Mouse (Mus musculus) hematopoietic stem cell, adult 5-6 weeks (primary cell): ENCODE results near the gene Cdt1. TPM values are rescaled to one million over a fixed set of nuclear protein-coding genes. Genes with fewer than 3 reads are reported as not detected.
"Not testable (repeated sequence)": the region's sequence is repeated elsewhere in the genome, so short reads cannot be mapped to it uniquely, and the experiment has no call there.

Experiments
- ATAC-seq, 2 experiments: fragments of 125-278 bp in 1 of 2; replicated peaks in 1 of 2; 2 replicates each; pipeline ENCODE4 v1.8.0; 2016 to 2017; ENCODE audit warnings: inconsistent platforms in 2 of 2, mild to moderate bottlenecking in 2 of 2, moderate number of reproducible peaks in 2 of 2, low read depth in 1 of 2, moderate TSS enrichment in 1 of 2; ENCODE audit not compliant: low FRiP score in 2 of 2, poor library complexity in 2 of 2, severe bottlenecking in 2 of 2, insufficient read depth in 1 of 2, low TSS enrichment in 1 of 2
- total RNA-seq: library from RNA; stranded (forward); fragments of 172-1452, 232-1000 nt; gene quantifications from 2 replicates; pipeline ENCODE4 v1.2.3, GENCODE M21; 2017

The Cdt1 gene
- total RNA-seq, 1 experiment from 2014 or later: 30.8 TPM

DNA sequence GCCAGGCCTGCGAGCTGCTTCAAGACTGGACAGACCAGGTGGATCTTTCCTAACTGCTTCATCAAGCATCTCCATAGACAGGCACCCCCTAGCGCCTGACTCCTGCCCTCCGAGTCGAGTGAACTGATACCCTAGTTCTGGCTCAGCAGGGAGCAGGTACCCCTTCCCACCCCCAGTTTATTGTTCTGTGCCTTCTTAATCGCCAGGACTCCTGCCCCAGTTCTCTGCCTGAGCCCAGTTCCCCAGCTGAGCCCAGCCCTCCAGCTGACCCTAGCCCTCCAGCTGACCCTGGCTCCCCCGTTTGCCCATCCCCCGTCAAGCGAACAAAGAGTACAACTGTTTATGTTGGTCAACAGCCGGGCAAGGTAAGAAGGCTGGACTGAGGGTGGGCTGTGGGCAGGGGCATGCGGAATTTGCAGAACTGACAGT, 1.1 kb downstream of the Cdt1 start:
- ATAC-seq: no peak

GRCm38 (mm10) chr8:122569329-122569728, 1.5 kb downstream of the Cdt1 start:
- no peak for ATAC-seq

- no peak for ATAC-seq
These were observed 2.2 kb downstream of the Cdt1 start for GRCm38 (mm10) chr8:122569996-122570395.

DNA sequence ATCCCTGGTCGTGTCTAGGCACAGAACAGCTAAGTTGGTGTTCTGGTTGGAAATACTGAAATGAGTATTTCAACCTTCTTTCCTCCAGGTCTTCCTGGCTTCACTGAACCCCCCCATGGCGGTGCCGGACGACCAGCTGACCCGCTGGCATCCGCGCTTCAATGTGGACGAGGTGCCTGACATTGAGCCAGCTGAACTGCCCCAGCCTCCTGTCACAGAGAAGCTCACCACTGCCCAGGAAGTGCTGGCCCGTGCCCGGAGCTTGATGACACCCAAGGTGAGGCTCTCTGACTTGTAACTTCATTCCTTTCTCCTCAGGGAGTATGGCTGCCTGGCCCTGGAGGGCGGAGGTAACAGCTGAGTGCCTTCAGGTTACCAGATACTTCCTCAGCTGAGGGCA, 3.3 kb downstream of the Cdt1 start:
- no peak for ATAC-seq

GRCm38 (mm10) chr8:122571750-122572267, 4.0 kb downstream of the Cdt1 start:
- ATAC-seq: no peak

- ATAC-seq: no peak
These were observed 4.9 kb downstream of the Cdt1 start for GRCm38 (mm10) chr8:122572751-122573150.

DNA sequence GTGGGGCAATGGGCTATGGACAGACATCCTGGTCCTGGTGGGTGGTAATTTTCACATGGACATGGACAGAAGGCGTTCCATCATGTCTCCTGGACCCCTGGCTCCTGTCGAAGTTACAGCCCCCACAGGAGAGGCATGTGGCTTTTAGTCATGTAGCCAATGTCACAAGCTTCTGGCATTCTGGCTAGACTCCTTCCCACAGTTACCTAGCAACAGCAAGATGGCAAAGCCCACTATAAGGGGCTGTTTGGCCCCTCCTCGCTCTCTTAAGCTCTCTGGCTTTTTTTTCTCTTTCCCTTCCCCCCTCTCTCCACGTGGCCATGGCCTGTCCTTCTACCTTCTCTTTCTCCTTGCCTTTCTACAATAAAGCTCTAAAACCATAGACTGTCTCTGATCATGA, 5.4 kb downstream of the Cdt1 start:
- ATAC-seq: not testable (repeated sequence)

DNA sequence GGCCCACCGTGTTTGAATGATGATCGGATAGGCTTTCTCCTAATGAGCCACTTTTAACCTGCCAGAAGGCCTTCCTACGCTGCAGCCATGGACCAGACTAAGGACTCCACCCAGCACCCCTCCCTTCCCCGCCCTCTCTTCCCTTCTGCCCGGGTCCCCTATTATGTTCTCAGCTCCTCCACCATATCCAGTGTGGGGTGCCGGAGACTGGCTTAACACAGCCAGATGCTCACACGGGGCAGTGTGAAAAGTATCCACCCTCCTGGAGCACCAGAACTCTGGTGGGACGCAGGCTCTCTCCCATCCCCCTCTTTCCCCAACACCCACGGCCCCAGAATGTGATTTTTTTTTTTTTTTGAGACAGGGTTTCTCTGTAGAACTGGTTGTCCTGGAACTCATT, 5.8 kb downstream of the Cdt1 start:
- ATAC-seq: no peak

GRCm38 (mm10) chr8:122574264-122574663, 6.4 kb downstream of the Cdt1 start:
- ATAC-seq: no peak

DNA sequence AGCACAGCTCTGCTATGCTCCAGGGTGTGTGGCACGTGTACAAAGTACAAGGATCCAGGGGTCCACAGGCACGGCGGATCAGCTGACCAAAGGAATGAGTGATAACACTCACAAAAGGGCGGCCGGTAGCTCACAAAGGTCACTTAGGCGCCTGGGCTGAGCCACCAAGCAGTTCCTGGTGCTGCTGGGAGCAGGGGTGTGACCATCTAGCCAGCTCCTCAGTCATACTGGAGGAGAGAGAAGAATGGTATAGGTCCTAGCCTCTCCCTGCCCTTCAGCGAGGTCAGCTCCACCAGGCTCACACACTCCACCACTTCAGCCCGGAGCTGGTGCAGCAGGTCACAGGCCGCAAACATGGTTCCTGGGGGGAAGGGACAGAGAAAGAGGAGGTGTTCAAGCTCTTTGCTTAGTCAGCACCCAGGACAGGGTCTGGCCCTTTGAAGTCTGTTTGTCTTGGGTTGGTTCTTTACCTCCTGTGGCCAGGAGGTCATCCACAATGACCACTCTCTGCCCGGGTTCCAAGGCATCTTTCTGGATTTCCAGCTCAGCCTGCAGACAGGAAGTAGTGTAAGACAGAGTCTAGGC, 6.9 kb downstream of the Cdt1 start:
- no peak for ATAC-seq

DNA sequence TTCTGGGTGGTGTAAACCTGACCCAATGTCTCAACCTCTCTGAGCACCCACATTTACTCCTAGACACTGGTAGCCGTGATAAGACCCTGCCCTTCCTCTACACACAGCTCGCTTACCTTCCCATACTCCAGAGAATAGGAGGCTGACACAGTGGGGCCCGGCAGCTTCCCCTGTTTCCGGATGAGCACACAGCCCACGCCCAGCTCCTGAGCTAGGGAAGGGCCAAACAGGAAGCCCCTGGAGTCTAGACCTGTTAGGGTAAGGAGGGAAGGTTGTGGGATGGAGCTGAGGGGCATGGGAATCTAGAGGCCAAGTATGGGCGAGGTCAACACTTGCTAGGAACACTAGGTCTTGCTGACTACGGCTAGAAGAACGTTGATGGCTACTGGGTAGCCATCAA, 7.5 kb downstream of the Cdt1 start:
- ATAC-seq: 0 out of 4 replicates have a peak, but pooled peaks of 1 of the 2 experiments have one; percentile 4

- ATAC-seq: no peak
These were observed 8.2 kb downstream of the Cdt1 start for GRCm38 (mm10) chr8:122575735-122576647.

- ATAC-seq: peak; percentile 88 to 96
These were observed 8.8 kb downstream of the Cdt1 start, which contains the start of gene Aprt for GRCm38 (mm10) chr8:122576648-122577022. TSS of gene Aprt (minus strand) at chr8:122576909.

DNA sequence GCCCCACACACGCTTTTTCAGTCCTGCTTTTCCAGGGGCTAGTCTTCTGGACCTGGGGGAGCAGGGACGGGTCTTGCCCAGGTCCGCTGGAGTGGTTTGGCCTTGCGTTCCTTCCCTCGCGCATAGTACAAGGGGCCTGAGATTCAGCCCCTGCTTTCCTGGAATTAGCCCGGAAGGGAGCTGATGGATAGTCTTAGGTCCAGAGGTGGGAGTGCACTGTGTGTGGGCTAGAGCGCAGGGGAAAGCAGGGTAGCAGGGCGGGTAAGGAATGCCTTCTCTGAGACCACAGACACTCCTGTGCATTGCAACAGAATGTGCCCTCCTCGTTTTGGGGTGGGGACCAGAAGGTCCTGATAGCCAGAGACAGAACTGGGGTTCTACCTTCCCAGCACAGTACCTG, 9.3 kb downstream of the Cdt1 start:
- ATAC-seq: no peak

DNA sequence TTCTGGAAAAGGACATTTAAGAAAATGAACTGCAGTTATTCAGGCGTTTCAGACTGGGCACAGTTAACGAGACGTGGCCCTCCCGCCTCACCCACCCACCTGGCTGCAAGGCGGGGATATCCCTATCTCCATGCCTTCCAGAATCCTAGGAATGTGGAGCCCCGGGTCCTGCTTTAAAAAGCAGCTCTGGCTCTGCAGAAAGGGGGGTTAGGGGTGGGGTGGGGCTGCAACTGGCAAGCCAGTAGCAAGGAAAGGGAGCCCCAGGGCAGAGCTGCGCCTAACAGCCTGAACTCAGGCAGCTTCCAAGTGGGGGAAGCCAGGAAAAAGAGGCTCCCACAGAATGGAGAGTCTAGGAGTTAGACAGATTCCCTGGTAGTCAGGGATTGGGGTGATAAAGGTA, 11.4 kb downstream of the Cdt1 start:
- no peak for ATAC-seq

DNA sequence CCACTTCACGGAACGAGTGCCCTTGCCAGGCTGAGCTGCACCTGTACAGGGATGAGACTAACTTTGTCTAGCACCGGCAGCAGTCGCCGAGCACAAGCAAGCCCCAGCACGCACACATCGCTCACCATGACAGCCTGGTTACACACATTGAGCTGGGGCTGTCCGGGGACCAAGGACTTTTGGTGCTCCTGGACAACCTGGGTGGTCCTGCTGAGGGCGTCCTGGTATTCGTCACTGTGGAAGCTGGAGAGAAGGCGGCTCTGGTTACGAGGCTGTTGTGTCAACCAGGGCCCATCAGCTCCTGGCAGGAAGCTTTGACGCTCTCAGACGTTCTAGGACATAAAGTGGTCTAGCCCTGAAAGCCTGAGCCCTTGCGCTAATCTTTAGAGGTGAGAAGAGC, 13.1 kb downstream of the Cdt1 start:
- no peak for ATAC-seq

- ATAC-seq: no peak
These were observed 17.2 kb downstream of the Cdt1 start for GRCm38 (mm10) chr8:122584981-122585380.

DNA sequence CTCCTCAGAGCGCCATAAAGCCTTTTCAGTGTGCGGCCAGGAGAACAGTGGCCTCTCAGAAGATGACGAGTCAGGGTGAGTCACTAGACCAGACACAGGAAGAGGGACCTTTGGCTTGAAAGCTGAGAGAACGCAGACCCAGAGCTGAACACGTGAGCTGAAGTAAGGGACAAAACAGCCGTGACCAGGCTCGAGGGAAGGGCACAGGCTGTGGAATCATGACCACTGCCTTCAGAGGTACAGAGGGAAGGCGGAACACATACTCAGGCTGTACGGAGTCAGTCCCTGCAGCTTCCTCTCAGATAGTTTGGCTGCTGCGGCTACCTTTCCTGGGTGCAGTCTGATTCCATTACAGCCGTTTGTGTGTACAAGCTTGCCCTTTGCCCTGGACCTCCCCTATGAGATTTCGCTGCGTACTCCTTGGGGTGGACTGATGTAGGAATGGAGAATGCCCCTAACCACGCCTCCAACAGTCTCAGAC, 17.6 kb downstream of the Cdt1 start:
- ATAC-seq: no peak
